Mouse (Mus musculus): ENCODE data around the gene Trf.

GRCm38 (mm10) chr9:103212654-103213420 lies 17.4 kb downstream of the Trf start:
- TF ChIP-seq GATA1 (IDR thresholded peaks at IDR 0.05; ENCODE audit: low read length) (no peak), TAL1 (IDR thresholded peaks at IDR 0.05; ENCODE audit: low read length) (no peak)
